Mouse (Mus musculus) midbrain, embryonic 13.5 days (tissue): ENCODE data around the gene Apol9a. TPM values are rescaled to one million over a fixed set of nuclear protein-coding genes. Genes with fewer than 3 reads are reported as not detected.
"Not testable (repeated sequence)": the region's sequence is repeated elsewhere in the genome, so short reads cannot be mapped to it uniquely, and the experiment has no call there.

Experiments
- ATAC-seq: fragments of 200-750 bp; cut with Nextera tagmentation; 2 replicates; pipeline ENCODE4 v1.8.0; 2017; ENCODE audit warnings: mild to moderate bottlenecking, moderate TSS enrichment, moderate library complexity
- H3K27ac ChIP-seq: fragments of 300-500 bp; sonication (generic); 2 replicates; pipeline ENCODE4 v1.5.1; 2015; ENCODE audit warnings: inconsistent platforms, mild to moderate bottlenecking, moderate library complexity
- H3K27me3 ChIP-seq: fragments of 300-500 bp; sonication (generic); 2 replicates; pipeline ENCODE4 v1.6.1; 2015; ENCODE audit warnings: mild to moderate bottlenecking, inconsistent platforms
- H3K36me3 ChIP-seq: fragments of 300-500 bp; sonication (generic); 2 replicates; pipeline ENCODE4 v1.6.1; 2015; ENCODE audit warnings: mild to moderate bottlenecking, inconsistent platforms
- H3K4me1 ChIP-seq: fragments of 300-500 bp; sonication (generic); replicated peaks from 2 replicates; pipeline ENCODE4 v1.6.1; 2015; ENCODE audit warnings: inconsistent platforms
- H3K4me2 ChIP-seq: fragments of 300-500 bp; sonication (generic); replicated peaks from 2 replicates; pipeline ENCODE4 v1.6.1; 2015; ENCODE audit warnings: moderate library complexity, mild to moderate bottlenecking, inconsistent platforms
- H3K4me3 ChIP-seq: fragments of 300-500 bp; sonication (generic); replicated peaks from 2 replicates; pipeline ENCODE4 v1.5.1; 2015; ENCODE audit warnings: mild to moderate bottlenecking, inconsistent platforms
- H3K9ac ChIP-seq: fragments of 300-500 bp; sonication (generic); replicated peaks from 2 replicates; pipeline ENCODE4 v1.6.1; 2015; ENCODE audit warnings: mild to moderate bottlenecking, inconsistent platforms
- H3K9me3 ChIP-seq: fragments of 300-500 bp; sonication (generic); 2 replicates; pipeline ENCODE4 v1.6.1; 2016; ENCODE audit warnings: mild to moderate bottlenecking, inconsistent platforms
- WGBS: fragments of 180-500 bp; shearing (Covaris S2); methylation state at CpG from one replicate; pipeline ENCODE4 v1.1.7; 2015; 5-methylcytosine and 5-hydroxymethylcytosine counted together
- polyA plus RNA-seq: library from polyadenylated mRNA; unstranded; fragments of >200 nt; fragmentation: Nextera tagmentation; extraction: Ambion mirVana; gene quantifications from 2 replicates; pipeline ENCODE4 v1.2.1, GENCODE M21; 2015

Gene Apol9a
- 0.04 TPM in 1 of 2 replicates, not detected in the other for polyA plus RNA-seq

GRCm38 (mm10) chr15:77411035-77411434 is at the start of gene Apol9a:
Apol9a (minus strand) TSS chr15:77411135.
- H3K4me1 ChIP-seq, H3K9me3 ChIP-seq, H3K27ac ChIP-seq, H3K4me3 ChIP-seq, ATAC-seq, H3K36me3 ChIP-seq, H3K9ac ChIP-seq, H3K27me3 ChIP-seq, H3K4me2 ChIP-seq: not testable (repeated sequence)
- 78% methylated on average over 1 of the region's 4 CpGs for WGBS

GRCm38 (mm10) chr15:77449927-77450326 is 39.0 kb upstream of the Apol9a start:
- H3K27me3 ChIP-seq, H3K4me3 ChIP-seq, H3K36me3 ChIP-seq, H3K9ac ChIP-seq, H3K4me1 ChIP-seq, ATAC-seq, H3K9me3 ChIP-seq, H3K4me2 ChIP-seq, H3K27ac ChIP-seq: not testable (repeated sequence)
- 54% methylated on average over 10 of the region's 10 CpGs for WGBS

- H3K27ac ChIP-seq, H3K4me2 ChIP-seq, ATAC-seq, H3K4me1 ChIP-seq, H3K4me3 ChIP-seq, H3K36me3 ChIP-seq, H3K9ac ChIP-seq, H3K27me3 ChIP-seq, H3K9me3 ChIP-seq: not testable (repeated sequence)
- 100% methylated on average over 2 of the region's 2 CpGs for WGBS
Observed at GRCm38 (mm10) chr15:77447392-77447791, 36.5 kb upstream of the Apol9a start, which contains the start of gene Apol7b. Apol7b (minus strand) TSS chr15:77447492.

- H3K4me1 ChIP-seq, H3K9ac ChIP-seq, H3K36me3 ChIP-seq, H3K9me3 ChIP-seq, ATAC-seq, H3K27me3 ChIP-seq, H3K4me3 ChIP-seq, H3K4me2 ChIP-seq, H3K27ac ChIP-seq: not testable (repeated sequence)
- 90% methylated on average over 1 of the region's 1 CpGs for WGBS
Observed at GRCm38 (mm10) chr15:77445668-77446067, 34.7 kb upstream of the Apol9a start.

- not testable (repeated sequence) for H3K4me1 ChIP-seq, H3K9me3 ChIP-seq, H3K27me3 ChIP-seq, H3K27ac ChIP-seq, H3K4me3 ChIP-seq, H3K9ac ChIP-seq, H3K4me2 ChIP-seq, ATAC-seq, H3K36me3 ChIP-seq
- 78% methylated on average over 8 of the region's 8 CpGs for WGBS
Observed at GRCm38 (mm10) chr15:77444746-77445145, 33.8 kb upstream of the Apol9a start.

GRCm38 (mm10) chr15:77428690-77429448 is 17.9 kb upstream of the Apol9a start:
- not testable (repeated sequence) for H3K36me3 ChIP-seq, H3K4me3 ChIP-seq, ATAC-seq, H3K9me3 ChIP-seq, H3K27ac ChIP-seq, H3K27me3 ChIP-seq, H3K4me2 ChIP-seq, H3K4me1 ChIP-seq, H3K9ac ChIP-seq
- 69% methylated on average over 9 of the region's 10 CpGs for whole genome bisulfite sequencing

GRCm38 (mm10) chr15:77422925-77423324 is 12.0 kb upstream of the Apol9a start:
- H3K4me2 ChIP-seq, H3K4me3 ChIP-seq, H3K4me1 ChIP-seq, H3K9ac ChIP-seq, ATAC-seq, H3K9me3 ChIP-seq, H3K27ac ChIP-seq, H3K27me3 ChIP-seq, H3K36me3 ChIP-seq: not testable (repeated sequence)
- WGBS = 91% methylated on average over 6 of the region's 7 CpGs

GRCm38 (mm10) chr15:77419657-77420056 is 8.7 kb upstream of the Apol9a start:
- WGBS = no CpG with 5 or more reads among the region's 3 CpGs
- H3K9ac ChIP-seq, ATAC-seq: not testable (repeated sequence)

GRCm38 (mm10) chr15:77416655-77417333 is 5.9 kb upstream of the Apol9a start:
- H3K27ac ChIP-seq, H3K9me3 ChIP-seq, H3K27me3 ChIP-seq, H3K4me1 ChIP-seq, ATAC-seq, H3K9ac ChIP-seq, H3K4me3 ChIP-seq, H3K36me3 ChIP-seq, H3K4me2 ChIP-seq: not testable (repeated sequence)
- WGBS = 34% methylated on average over 3 of the region's 10 CpGs

More at GRCm38 (mm10) chr15:77419657-77420056, 8.7 kb upstream of the Apol9a start:
- not testable (repeated sequence) for H3K36me3 ChIP-seq, H3K4me1 ChIP-seq, H3K4me2 ChIP-seq, H3K27me3 ChIP-seq, H3K9me3 ChIP-seq, H3K27ac ChIP-seq, H3K4me3 ChIP-seq

GRCm38 (mm10) chr15:77415653-77416052 is 4.7 kb upstream of the Apol9a start:
- not testable (repeated sequence) for H3K4me3 ChIP-seq, H3K4me2 ChIP-seq, H3K27ac ChIP-seq, H3K9me3 ChIP-seq, H3K4me1 ChIP-seq, H3K36me3 ChIP-seq, ATAC-seq, H3K9ac ChIP-seq, H3K27me3 ChIP-seq
- 88% methylated on average over 2 of the region's 2 CpGs for WGBS

- H3K9me3 ChIP-seq, H3K4me1 ChIP-seq, H3K4me2 ChIP-seq, H3K9ac ChIP-seq, H3K27ac ChIP-seq, H3K27me3 ChIP-seq, H3K4me3 ChIP-seq, ATAC-seq, H3K36me3 ChIP-seq: not testable (repeated sequence)
- 28% methylated on average over 3 of the region's 4 CpGs for WGBS
Observed at GRCm38 (mm10) chr15:77412695-77413094, 1.8 kb upstream of the Apol9a start.

GRCm38 (mm10) chr15:77406370-77406769 is 4.6 kb downstream of the Apol9a start:
- H3K9me3 ChIP-seq, H3K4me3 ChIP-seq, H3K4me1 ChIP-seq, H3K36me3 ChIP-seq, H3K27me3 ChIP-seq, H3K4me2 ChIP-seq, H3K9ac ChIP-seq, ATAC-seq, H3K27ac ChIP-seq: not testable (repeated sequence)
- WGBS = 84% methylated on average over 10 of the region's 10 CpGs
